Mouse (Mus musculus): Measurements from ENCODE around the gene Tpk1. TPM values are rescaled to one million over a fixed set of nuclear protein-coding genes. Genes with fewer than 3 reads are reported as not detected.

The Tpk1 gene
- polyA plus RNA-seq, 1 experiment from 2014 or later, result 5.1 TPM

DNA sequence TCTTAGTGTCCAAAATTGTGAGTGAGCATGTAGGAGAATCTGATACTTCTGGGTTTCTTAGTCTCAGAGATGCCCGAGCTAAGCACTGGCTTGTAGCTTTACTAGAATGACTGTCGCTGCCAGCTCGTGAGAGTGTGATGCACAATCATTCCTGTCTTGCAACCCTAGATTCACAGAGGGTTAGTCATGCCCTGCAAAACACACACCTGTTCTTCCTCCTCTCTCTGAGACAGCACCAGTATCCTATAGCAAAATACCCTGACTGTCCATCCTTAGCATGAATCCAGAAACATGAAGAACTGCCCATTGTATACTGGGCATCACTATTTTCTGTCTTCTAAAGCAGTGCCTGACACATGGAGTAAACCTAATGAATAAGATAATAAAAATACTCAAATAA, 302.2 kb downstream of the Tpk1 start:
- no peaks in the 10 kb centered on the region for H3K36me3 ChIP-seq (replicated peaks; ENCODE audit: control insufficient read depth, insufficient read depth)
- no peaks in the 10 kb centered on the region for H3K27me3 ChIP-seq (ENCODE audit: control insufficient read depth, insufficient read depth, low read length)
- H3K4me3 ChIP-seq (replicated peaks; ENCODE audit: low read length), result no peak overlapping the region
- no peak overlapping the region for H3K9ac ChIP-seq
- WGBS, result 92% methylated on average over 3 of the region's 3 CpGs
- peaks cover 6% of the 10 kb centered on the region; the same call in 1 of the 2 replicates for H3K4me1 ChIP-seq (replicated peaks; ENCODE audit: control insufficient read depth, insufficient read depth, low read length)
- H3K27ac ChIP-seq, result no peak overlapping the region
- no peaks in the 10 kb centered on the region for H3K9me3 ChIP-seq (ENCODE audit: control insufficient read depth, low read length)
- DNase-seq (ENCODE audit: low spot score) (no peak), ATAC-seq (ENCODE audit: low FRiP score) (no peak)
- no peak overlapping the region for H3K4me2 ChIP-seq (replicated peaks)

DNA sequence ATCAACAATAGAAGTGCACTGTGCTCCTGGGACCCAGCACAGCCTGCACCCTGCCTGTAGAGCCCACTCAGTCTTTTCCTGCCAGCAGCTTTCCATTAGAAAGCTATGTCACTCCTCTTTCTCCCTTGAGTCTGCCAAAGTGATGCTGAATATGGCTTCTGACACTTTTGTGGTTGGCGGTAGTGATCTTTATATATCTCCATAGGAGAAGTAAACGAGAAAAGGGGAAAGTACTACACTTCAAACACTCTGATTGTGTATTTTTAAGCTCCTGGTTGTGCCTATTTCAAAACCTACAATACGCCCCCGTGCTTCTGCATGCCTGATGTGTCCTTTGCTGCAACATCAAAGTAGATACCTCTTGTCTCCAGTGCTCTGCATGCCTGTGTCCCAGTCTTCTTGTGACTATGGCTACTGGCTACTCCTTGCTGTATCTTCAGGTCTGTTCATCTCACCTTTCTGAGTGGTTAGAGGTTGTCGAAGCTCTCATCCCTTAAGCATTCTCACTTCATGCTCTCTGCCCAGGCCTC, 302.7 kb downstream of the Tpk1 start:
- no peaks in the 10 kb centered on the region for H3K27me3 ChIP-seq (ENCODE audit: control insufficient read depth, insufficient read depth, low read length)
- WGBS, result 87% methylated on average over 5 of the region's 5 CpGs
- H3K9me3 ChIP-seq (ENCODE audit: control insufficient read depth, low read length), result no peaks in the 10 kb centered on the region
- no peaks in the 10 kb centered on the region for H3K36me3 ChIP-seq (replicated peaks; ENCODE audit: control insufficient read depth, insufficient read depth)
- no peak for DNase-seq (ENCODE audit: low spot score)
- H3K9ac ChIP-seq, result no peak overlapping the region
- H3K27ac ChIP-seq, result no peak overlapping the region
- no peak overlapping the region for H3K4me3 ChIP-seq (replicated peaks; ENCODE audit: low read length)
- H3K4me2 ChIP-seq (replicated peaks), result no peak overlapping the region
- H3K4me1 ChIP-seq (replicated peaks; ENCODE audit: control insufficient read depth, insufficient read depth, low read length), result peaks cover 6% of the 10 kb centered on the region; the same call in 1 of the 2 replicates
- ATAC-seq (ENCODE audit: low FRiP score), result no peak

DNA sequence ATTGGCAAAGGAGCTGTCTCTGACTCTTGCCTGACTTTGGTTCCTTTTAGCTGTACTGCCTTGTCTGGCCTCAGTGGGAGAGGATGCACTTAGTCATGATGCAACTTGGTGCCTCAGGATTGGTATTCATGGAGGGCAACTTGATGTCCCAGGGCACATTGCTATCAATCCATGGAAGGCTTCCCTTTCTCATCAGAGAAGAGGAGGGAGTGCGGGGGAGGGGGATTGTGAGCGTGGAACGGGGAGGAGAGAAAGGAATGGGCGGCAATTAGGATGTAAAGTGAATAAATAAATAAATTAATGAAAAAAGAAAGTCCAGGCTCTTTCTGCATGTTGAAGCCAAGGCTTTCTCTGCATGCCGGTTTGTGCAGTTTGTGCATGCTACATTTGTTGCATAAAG, 304.8 kb downstream of the Tpk1 start:
- H3K4me2 ChIP-seq (replicated peaks), result no peak overlapping the region
- no peaks in the 10 kb centered on the region for H3K36me3 ChIP-seq (replicated peaks; ENCODE audit: control insufficient read depth, insufficient read depth)
- ATAC-seq (ENCODE audit: low FRiP score) (no peak), DNase-seq (ENCODE audit: low spot score) (no peak)
- no peaks in the 10 kb centered on the region for H3K9me3 ChIP-seq (ENCODE audit: control insufficient read depth, low read length)
- no peak overlapping the region for H3K9ac ChIP-seq
- no peak overlapping the region for H3K4me3 ChIP-seq (replicated peaks; ENCODE audit: low read length)
- peaks cover 6% of the 10 kb centered on the region; the same call in 1 of the 2 replicates for H3K4me1 ChIP-seq (replicated peaks; ENCODE audit: control insufficient read depth, insufficient read depth, low read length)
- WGBS, result 30% methylated on average over 5 of the region's 5 CpGs
- H3K27ac ChIP-seq, result no peak overlapping the region
- no peaks in the 10 kb centered on the region for H3K27me3 ChIP-seq (ENCODE audit: control insufficient read depth, insufficient read depth, low read length)

DNA sequence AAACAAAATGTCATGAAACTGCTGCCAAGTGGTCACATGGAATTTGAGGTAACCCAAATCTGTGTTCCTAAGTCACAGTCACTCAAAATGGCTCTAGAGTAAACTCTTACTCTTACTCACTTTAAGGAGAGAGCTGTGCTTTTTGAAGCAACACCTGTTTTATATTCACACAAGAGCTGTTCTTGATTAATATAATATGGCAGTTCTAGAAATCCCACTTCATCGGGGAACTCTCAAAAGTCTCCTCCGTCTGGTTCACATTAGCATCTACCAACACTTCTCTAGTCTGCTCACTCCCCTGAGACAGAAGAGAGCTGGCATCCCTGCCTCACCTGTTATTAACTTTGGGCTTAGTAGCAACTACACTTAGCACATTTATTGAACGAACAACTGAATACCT, 305.9 kb downstream of the Tpk1 start:
- Histone ChIP-seq H3K27me3 (ENCODE audit: control insufficient read depth, insufficient read depth, low read length) (no peaks in the 10 kb centered on the region), H3K4me2 (replicated peaks) (no peak overlapping the region), H3K9me3 (ENCODE audit: control insufficient read depth, low read length) (no peaks in the 10 kb centered on the region), H3K4me1 (replicated peaks; ENCODE audit: control insufficient read depth, insufficient read depth, low read length) (peaks cover 6% of the 10 kb centered on the region; the same call in 1 of the 2 replicates), H3K9ac (no peak overlapping the region), H3K36me3 (replicated peaks; ENCODE audit: control insufficient read depth, insufficient read depth) (no peaks in the 10 kb centered on the region), H3K27ac (no peak overlapping the region), H3K4me3 (replicated peaks; ENCODE audit: low read length) (no peak overlapping the region)
- DNase-seq (ENCODE audit: low spot score) (no peak), ATAC-seq (ENCODE audit: low FRiP score) (no peak)
- 90% methylated on average over 3 of the region's 3 CpGs for WGBS

DNA sequence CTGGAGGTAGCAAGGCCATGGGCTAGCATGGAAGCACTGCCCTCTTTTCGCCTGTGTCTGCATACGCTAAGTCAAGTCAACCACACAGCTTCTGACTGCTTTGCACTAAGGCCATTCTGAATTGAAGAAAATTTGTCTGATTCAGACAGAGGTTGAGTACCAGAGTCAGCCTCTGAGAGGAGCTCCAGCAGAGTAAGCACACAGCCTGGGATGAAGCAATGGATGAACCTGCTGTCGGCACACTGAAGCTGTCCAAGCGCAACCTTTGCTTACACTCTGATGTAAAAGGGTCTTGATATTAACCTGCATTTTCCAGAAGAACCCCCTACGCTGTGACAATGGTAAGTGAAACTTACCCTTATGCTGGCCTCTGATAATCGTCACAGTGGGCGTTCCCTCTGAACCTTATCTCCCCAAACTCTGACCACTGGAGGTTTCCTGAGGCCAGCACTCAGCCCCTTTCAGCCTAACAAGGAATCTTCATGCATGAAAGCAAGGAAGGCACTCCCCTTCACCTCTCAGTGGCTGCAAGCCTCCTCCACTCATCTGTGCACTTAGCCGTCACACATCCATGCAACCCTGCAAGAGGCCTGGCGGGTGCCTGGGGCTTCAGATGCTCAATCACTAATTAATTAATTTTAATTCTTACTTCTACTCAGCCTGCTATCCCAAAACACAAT, 311.4 kb downstream of the Tpk1 start:
- WGBS, result 75% methylated on average over 9 of the region's 9 CpGs
- Histone ChIP-seq H3K36me3 (replicated peaks; ENCODE audit: control insufficient read depth, insufficient read depth) (no peaks in the 10 kb centered on the region), H3K9ac (no peak overlapping the region)

DNA sequence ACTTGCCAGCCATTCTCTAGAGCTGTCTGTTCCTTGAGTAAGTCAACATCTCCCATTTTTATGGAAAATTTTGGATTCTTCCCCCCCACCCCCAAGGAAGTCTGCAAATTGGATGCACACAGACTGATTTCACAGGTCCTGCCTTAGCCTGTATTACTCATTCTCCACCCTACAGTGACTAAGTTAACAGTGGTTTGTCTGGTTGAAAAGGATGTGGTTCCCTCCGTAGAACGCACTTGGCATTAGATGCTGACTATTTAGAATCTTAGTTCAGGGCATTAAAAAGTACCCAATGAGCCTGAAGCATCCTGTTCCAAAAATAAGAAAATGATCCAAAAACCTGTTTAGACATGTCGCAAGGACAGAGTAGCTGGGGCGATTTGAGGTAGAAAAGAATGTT, 312.6 kb downstream of the Tpk1 start:
- Histone ChIP-seq H3K9ac (no peak overlapping the region), H3K4me1 (replicated peaks; ENCODE audit: control insufficient read depth, insufficient read depth, low read length) (no peaks in the 10 kb centered on the region), H3K4me3 (replicated peaks; ENCODE audit: low read length) (no peak overlapping the region), H3K27me3 (ENCODE audit: control insufficient read depth, insufficient read depth, low read length) (no peaks in the 10 kb centered on the region), H3K36me3 (replicated peaks; ENCODE audit: control insufficient read depth, insufficient read depth) (no peaks in the 10 kb centered on the region), H3K27ac (no peak overlapping the region), H3K9me3 (ENCODE audit: control insufficient read depth, low read length) (no peaks in the 10 kb centered on the region), H3K4me2 (replicated peaks) (no peak overlapping the region)
- DNase-seq (ENCODE audit: low spot score) (no peak), ATAC-seq (ENCODE audit: low FRiP score) (no peak)
- WGBS, result 92% methylated on average over 4 of the region's 4 CpGs

More for the DNA sequence above, 311.4 kb downstream of the Tpk1 start:
- DNase-seq (ENCODE audit: low spot score) (no peak), ATAC-seq (ENCODE audit: low FRiP score) (peak; percentile 62; the same call in 1 of the 2 replicates)
- H3K27me3 ChIP-seq (ENCODE audit: control insufficient read depth, insufficient read depth, low read length), result no peaks in the 10 kb centered on the region
- no peaks in the 10 kb centered on the region for H3K4me1 ChIP-seq (replicated peaks; ENCODE audit: control insufficient read depth, insufficient read depth, low read length)
- H3K9me3 ChIP-seq (ENCODE audit: control insufficient read depth, low read length), result no peaks in the 10 kb centered on the region
- no peak overlapping the region for H3K27ac ChIP-seq
- no peak overlapping the region for H3K4me3 ChIP-seq (replicated peaks; ENCODE audit: low read length)
- no peak overlapping the region for H3K4me2 ChIP-seq (replicated peaks)

DNA sequence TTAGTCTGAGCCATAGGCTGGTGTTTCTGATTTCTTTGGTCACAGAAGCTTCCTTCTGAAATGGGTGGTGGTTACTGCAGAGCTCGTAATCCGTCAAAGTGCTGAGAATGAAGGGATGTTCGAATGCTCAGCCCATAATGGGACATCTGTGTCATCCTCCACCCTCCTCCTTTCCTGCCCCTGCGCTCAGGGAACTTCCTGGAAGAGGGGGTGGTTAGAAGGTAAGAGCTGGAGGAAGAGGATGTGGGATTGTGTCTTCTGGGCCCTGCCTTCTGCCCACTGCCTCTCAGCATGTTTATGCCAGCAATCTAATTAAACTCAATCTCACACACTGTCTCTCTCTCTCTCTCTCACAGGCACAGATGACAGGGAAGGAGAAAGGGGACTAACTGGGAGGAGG, 317.0 kb downstream of the Tpk1 start:
- ATAC-seq (ENCODE audit: low FRiP score), result no peak
- WGBS, result 75% methylated on average over 4 of the region's 4 CpGs
- no peaks in the 10 kb centered on the region for H3K4me1 ChIP-seq (replicated peaks; ENCODE audit: control insufficient read depth, insufficient read depth, low read length)
- H3K9me3 ChIP-seq (ENCODE audit: control insufficient read depth, low read length), result no peaks in the 10 kb centered on the region
- H3K27me3 ChIP-seq (ENCODE audit: control insufficient read depth, insufficient read depth, low read length), result no peaks in the 10 kb centered on the region
- H3K9ac ChIP-seq, result no peak overlapping the region
- no peak overlapping the region for H3K4me2 ChIP-seq (replicated peaks)
- H3K36me3 ChIP-seq (replicated peaks; ENCODE audit: control insufficient read depth, insufficient read depth), result no peaks in the 10 kb centered on the region
- no peak overlapping the region for H3K4me3 ChIP-seq (replicated peaks; ENCODE audit: low read length)
- H3K27ac ChIP-seq, result no peak overlapping the region
- DNase-seq (ENCODE audit: low spot score), result no peak

DNA sequence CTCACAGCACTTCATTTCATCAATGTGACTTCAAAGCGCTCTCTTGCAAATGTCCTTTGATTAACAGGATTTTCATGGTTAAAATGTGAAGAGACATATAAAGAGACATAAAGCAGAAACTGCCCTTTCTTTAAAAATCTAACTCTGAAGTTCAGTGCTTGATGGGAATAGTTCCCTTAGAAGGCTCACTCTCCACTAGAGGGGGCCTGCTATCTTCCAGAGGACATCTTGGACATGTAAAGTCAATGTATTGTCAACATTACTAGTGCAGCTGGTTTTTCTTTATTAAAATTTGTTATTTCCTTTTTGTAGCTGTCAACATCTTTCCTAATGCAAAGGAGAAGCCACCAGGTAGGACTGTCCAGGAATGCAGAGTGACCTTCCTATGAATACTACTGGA, 318.4 kb downstream of the Tpk1 start:
- 91% methylated on average over 1 of the region's 1 CpGs for WGBS
- Histone ChIP-seq H3K9ac (no peak overlapping the region), H3K36me3 (replicated peaks; ENCODE audit: control insufficient read depth, insufficient read depth) (no peaks in the 10 kb centered on the region), H3K27me3 (ENCODE audit: control insufficient read depth, insufficient read depth, low read length) (no peaks in the 10 kb centered on the region), H3K9me3 (ENCODE audit: control insufficient read depth, low read length) (no peaks in the 10 kb centered on the region), H3K4me1 (replicated peaks; ENCODE audit: control insufficient read depth, insufficient read depth, low read length) (no peaks in the 10 kb centered on the region), H3K4me2 (replicated peaks) (no peak overlapping the region), H3K4me3 (replicated peaks; ENCODE audit: low read length) (no peak overlapping the region), H3K27ac (no peak overlapping the region)
- DNase-seq (ENCODE audit: low spot score) (no peak), ATAC-seq (ENCODE audit: low FRiP score) (no peak)

DNA sequence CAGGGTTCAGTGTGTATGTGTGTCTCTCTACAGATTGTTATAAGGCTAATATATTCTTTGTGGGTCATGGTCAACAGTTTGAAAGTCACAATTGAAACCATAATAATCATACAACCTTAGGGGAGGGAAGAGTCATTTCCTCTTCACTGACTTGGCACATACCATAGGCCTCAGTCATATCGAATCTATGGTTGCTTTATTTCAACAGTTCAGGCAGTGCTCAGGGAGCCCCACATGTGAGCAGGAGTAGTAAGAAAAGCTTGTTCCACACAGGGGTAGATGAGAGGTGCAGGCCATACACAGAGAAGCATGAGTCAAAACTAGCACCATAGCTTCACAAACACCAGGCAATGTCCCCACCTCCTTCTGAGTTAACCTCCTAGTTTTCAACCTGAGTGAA, 323.1 kb downstream of the Tpk1 start:
- WGBS, result 82% methylated on average over 1 of the region's 1 CpGs
- DNase-seq (ENCODE audit: low spot score) (no peak), ATAC-seq (ENCODE audit: low FRiP score) (no peak)
- Histone ChIP-seq H3K27me3 (ENCODE audit: control insufficient read depth, insufficient read depth, low read length) (no peaks in the 10 kb centered on the region), H3K4me2 (replicated peaks) (no peak overlapping the region), H3K9ac (no peak overlapping the region), H3K4me1 (replicated peaks; ENCODE audit: control insufficient read depth, insufficient read depth, low read length) (no peaks in the 10 kb centered on the region), H3K4me3 (replicated peaks; ENCODE audit: low read length) (no peak overlapping the region), H3K36me3 (replicated peaks; ENCODE audit: control insufficient read depth, insufficient read depth) (no peaks in the 10 kb centered on the region), H3K27ac (no peak overlapping the region), H3K9me3 (ENCODE audit: control insufficient read depth, low read length) (no peaks in the 10 kb centered on the region)

Data from hindbrain, embryonic 14.5 days (tissue).